ENCODE assay signal across 10 mouse cellular contexts in genomic region chr13:64273352-64273751, GRCm38 (mm10). TPM values are rescaled to one million over a fixed set of nuclear protein-coding genes. Genes with fewer than 3 reads are reported as not detected.
DNase-seq lines count a peak whose midpoint lies in the region; ATAC-seq and TF ChIP-seq lines count a peak whose summit lies in the region.
"Had no signal": no experiment of that assay in that cellular context is flagged by ENCODE, and none has a peak within 500 bp of the region (broad histone marks: within the 10 kb centered on the region; RNA-seq: fewer than 3 reads in every experiment).

No protein-coding gene starts in this region.

- intact Hi-C loops in gastrocnemius, postnatal 36 days (cut with DNase I), result no loop called here

- H3K4me2 ChIP-seq in heart, postnatal 0 days (ENCODE audit: low read depth, low read length), result no peak overlapping the region
- peak overlapping the region; percentile 99 for H3K4me2 ChIP-seq in embryonic facial prominence, embryonic 14.5 days (ENCODE audit: low read depth, low read length)
- peak overlapping the region; percentile 100 for H3K4me2 ChIP-seq in intestine, embryonic 14.5 days (ENCODE audit: low read length)
- H3K4me2 ChIP-seq in midbrain, embryonic 16.5 days (ENCODE audit: low read length), result peak overlapping the region; percentile 100

- 74% methylated on average over 8 of the region's 8 CpGs for WGBS in heart, postnatal 0 days
- 35% methylated on average over 8 of the region's 8 CpGs for WGBS in embryonic facial prominence, embryonic 14.5 days
- WGBS in intestine, embryonic 14.5 days, result 40% methylated on average over 8 of the region's 8 CpGs
- 53% methylated on average over 8 of the region's 8 CpGs for WGBS in midbrain, embryonic 16.5 days

- H3K4me3 ChIP-seq in heart, postnatal 0 days (ENCODE audit: low read depth, low read length), result peak overlapping the region; percentile 71; the same call in 1 of the 2 replicates
- H3K4me3 ChIP-seq in embryonic facial prominence, embryonic 14.5 days (ENCODE audit: low read depth, low read length), result peak overlapping the region; percentile 85
- peak overlapping the region; percentile 80 for H3K4me3 ChIP-seq in intestine, embryonic 14.5 days (ENCODE audit: low read depth, low read length)
- H3K4me3 ChIP-seq in midbrain, embryonic 16.5 days (ENCODE audit: low read depth, low read length), result no peak overlapping the region

- H3K36me3 ChIP-seq in heart, postnatal 0 days (replicated peaks; ENCODE audit: control insufficient read depth, insufficient read depth, low read length), result no peaks in the 10 kb centered on the region
- H3K36me3 ChIP-seq in embryonic facial prominence, embryonic 14.5 days (ENCODE audit: control insufficient read depth, insufficient read depth, low read length), result no peaks in the 10 kb centered on the region
- H3K36me3 ChIP-seq in intestine, embryonic 14.5 days (ENCODE audit: control insufficient read depth, insufficient read depth, low read length), result no peaks in the 10 kb centered on the region
- no peaks in the 10 kb centered on the region for H3K36me3 ChIP-seq in midbrain, embryonic 16.5 days (ENCODE audit: control insufficient read depth, insufficient read depth, low read length)

- no peak overlapping the region for H3K9ac ChIP-seq in heart, postnatal 0 days (replicated peaks; ENCODE audit: low read depth, low read length)
- no peak overlapping the region; the same call in 1 of the 2 replicates for H3K9ac ChIP-seq in embryonic facial prominence, embryonic 14.5 days (ENCODE audit: low read depth, low read length)
- no peak overlapping the region for H3K9ac ChIP-seq in intestine, embryonic 14.5 days (ENCODE audit: low read length)
- no peak overlapping the region for H3K9ac ChIP-seq in midbrain, embryonic 16.5 days (ENCODE audit: low read depth, low read length)

- H3K9me3 ChIP-seq in heart, postnatal 0 days (replicated peaks; ENCODE audit: control insufficient read depth, low read length), result no peaks in the 10 kb centered on the region
- H3K9me3 ChIP-seq in embryonic facial prominence, embryonic 14.5 days (ENCODE audit: control insufficient read depth, low read length), result no peaks in the 10 kb centered on the region
- H3K9me3 ChIP-seq in intestine, embryonic 14.5 days (ENCODE audit: control insufficient read depth, low read length), result no peaks in the 10 kb centered on the region
- no peaks in the 10 kb centered on the region for H3K9me3 ChIP-seq in midbrain, embryonic 16.5 days (replicated peaks; ENCODE audit: control insufficient read depth, low read length, poor library complexity, severe bottlenecking)

- TF ChIP-seq CTCF in heart, postnatal 0 days (IDR thresholded peaks at IDR 0.05; ENCODE audit: low read depth), result no peak

- H3K27ac ChIP-seq in heart, postnatal 0 days (ENCODE audit: low read depth), result no peak overlapping the region
- no peak overlapping the region for H3K27ac ChIP-seq in embryonic facial prominence, embryonic 14.5 days (replicated peaks; ENCODE audit: low read depth, low read length)
- H3K27ac ChIP-seq in intestine, embryonic 14.5 days (ENCODE audit: low read depth), result no peak overlapping the region
- no peak overlapping the region for H3K27ac ChIP-seq in midbrain, embryonic 16.5 days (ENCODE audit: low read length)
- H3K27ac ChIP-seq: layer of hippocampus, adult 2 months had no signal

- peaks cover 18% of the 10 kb centered on the region for H3K27me3 ChIP-seq in heart, postnatal 0 days (ENCODE audit: control insufficient read depth, insufficient read depth, low read length)
- no peaks in the 10 kb centered on the region for H3K27me3 ChIP-seq in embryonic facial prominence, embryonic 14.5 days (replicated peaks; ENCODE audit: control insufficient read depth, insufficient read depth, low read length)
- H3K27me3 ChIP-seq in intestine, embryonic 14.5 days (replicated peaks; ENCODE audit: control insufficient read depth, insufficient read depth, low read length), result no peaks in the 10 kb centered on the region; the same call in 1 of the 2 replicates
- H3K27me3 ChIP-seq in midbrain, embryonic 16.5 days (ENCODE audit: control insufficient read depth, insufficient read depth, low read depth, low read length), result peaks cover 13% of the 10 kb centered on the region

- DNase-seq in heart, postnatal 0 days (ENCODE audit: low spot score), result no peak
- DNase-seq in heart, adult 8-10 months (ENCODE audit: low spot score), result no peak
- no peak for DNase-seq in embryonic facial prominence, embryonic 14.5 days (ENCODE audit: low spot score)
- DNase-seq in intestine, embryonic 14.5 days (ENCODE audit: low spot score), result no peak
- DNase-seq in gastrocnemius, postnatal 36 days, result no peak
- no peak for DNase-seq in embryo, embryonic 10.5 days (ENCODE audit: low spot score)
- no peak for DNase-seq in spleen, postnatal 14 days (ENCODE audit: low spot score in 2 of 2)
- DNase-seq: cerebellum, adult 11-12 months had no signal

- peaks cover 16% of the 10 kb centered on the region for H3K4me1 ChIP-seq in heart, postnatal 0 days (ENCODE audit: control insufficient read depth, insufficient read depth)
- no peaks in the 10 kb centered on the region; the same call in 1 of the 2 replicates for H3K4me1 ChIP-seq in embryonic facial prominence, embryonic 14.5 days (ENCODE audit: control insufficient read depth, insufficient read depth, low read length)
- peaks cover 5% of the 10 kb centered on the region; the same call in 1 of the 2 replicates for H3K4me1 ChIP-seq in intestine, embryonic 14.5 days (replicated peaks; ENCODE audit: control insufficient read depth, insufficient read depth, low read length)
- H3K4me1 ChIP-seq in midbrain, embryonic 16.5 days (ENCODE audit: control insufficient read depth, insufficient read depth, low read length), result peaks cover 8% of the 10 kb centered on the region

- ATAC-seq in heart, postnatal 0 days (ENCODE audit: insufficient read depth, low read depth), result no peak
- no peak for ATAC-seq in embryonic facial prominence, embryonic 14.5 days (ENCODE audit: low read depth)
- ATAC-seq in intestine, embryonic 14.5 days (replicated peaks; ENCODE audit: low FRiP score, low TSS enrichment, low read depth), result no peak
- no peak for ATAC-seq in midbrain, embryonic 16.5 days

- no peak for TF ChIP-seq EP300 in heart, postnatal 0 days (IDR thresholded peaks at IDR 0.05; ENCODE audit: low read depth)

RNA-seq across cellular contexts. Expression of gene Cdc14b, which starts 1.7 kb away (rescaled TPM):
- total RNA-seq in heart, postnatal 0 days (2014; rRNA removed; ENCODE audit: low replicate concordance), result 5.6 and 12.3 TPM in 2 replicates
- 7.6 and 11.6 TPM in 2 replicates for polyA plus RNA-seq in heart, postnatal 0 days (2015; fragmentation: Nextera tagmentation; extraction: Ambion mirVana)
- total RNA-seq in heart, adult 8-10 months (2022), result 10 to 100 TPM in 2 of 4 experiments, 1 to 10 TPM in 2; 7.7 to 11.5 (median 9.7) TPM
- 12.7 and 14.7 TPM in 2 replicates for polyA plus RNA-seq in embryonic facial prominence, embryonic 14.5 days (2014; fragmentation: Nextera tagmentation; extraction: Ambion mirVana)
- polyA plus RNA-seq in intestine, embryonic 14.5 days (2014; fragmentation: Nextera tagmentation; extraction: Ambion mirVana), result 16.6 and 19.2 TPM in 2 replicates
- 1.5 and 2.3 TPM in 2 replicates for polyA plus RNA-seq in midbrain, embryonic 16.5 days (2015; fragmentation: Nextera tagmentation; extraction: Ambion mirVana)
- 1 to 10 TPM; 4.1 to 5.2 TPM for total RNA-seq in gastrocnemius, postnatal 36 days (2021)

RNA-seq across cellular contexts. Expression of gene Aaed1, which starts 39.2 kb away (rescaled TPM):
- 68.1 and 76.6 TPM in 2 replicates for total RNA-seq in heart, postnatal 0 days (2014; rRNA removed; ENCODE audit: low replicate concordance)
- polyA plus RNA-seq in heart, postnatal 0 days (2015; fragmentation: Nextera tagmentation; extraction: Ambion mirVana), result 67.0 and 71.4 TPM in 2 replicates
- 10 to 100 TPM; 56.9 to 69.9 (median 65.3) TPM for total RNA-seq in heart, adult 8-10 months (2022)
- polyA plus RNA-seq in embryonic facial prominence, embryonic 14.5 days (2014; fragmentation: Nextera tagmentation; extraction: Ambion mirVana), result 30.1 and 31.8 TPM in 2 replicates
- 42.9 and 47.3 TPM in 2 replicates for polyA plus RNA-seq in intestine, embryonic 14.5 days (2014; fragmentation: Nextera tagmentation; extraction: Ambion mirVana)
- 10.7 and 11.5 TPM in 2 replicates for polyA plus RNA-seq in midbrain, embryonic 16.5 days (2015; fragmentation: Nextera tagmentation; extraction: Ambion mirVana)
- total RNA-seq in gastrocnemius, postnatal 36 days (2021), result 10 to 100 TPM; 34.5 to 42.6 TPM
